Mouse (Mus musculus): ENCODE measurements at regions not wholly inside any gene's neighbourhood (a gene's known extent, or its start where the extent isn't known, plus 50 kb on each side); places are given as distances from the start of the nearest gene placed in this dataset.
A peak's percentile ranks its signal among the peaks of the same experiment; 100 is the strongest.

- DNase-seq: no peak
These were observed 58.3 kb downstream of the Erv3 start for GRCm38 (mm10) chr2:131801212-131801611.

- no peak for DNase-seq
These were observed 59.2 kb downstream of the Erv3 start for GRCm38 (mm10) chr2:131800126-131800894.

- DNase-seq: no peak
These were observed 60.1 kb downstream of the Erv3 start for GRCm38 (mm10) chr2:131799486-131799885.

- DNase-seq: no peak
These were observed 62.4 kb downstream of the Erv3 start for GRCm38 (mm10) chr2:131797001-131797693.

GRCm38 (mm10) chr2:131775381-131775780 lies 84.2 kb downstream of the Erv3 start:
- no peak for DNase-seq

GRCm38 (mm10) chr2:131773691-131774090 lies 85.9 kb downstream of the Erv3 start:
- DNase-seq: no peak

GRCm38 (mm10) chr2:131772163-131772562 lies 87.4 kb downstream of the Erv3 start:
- no peak for DNase-seq

- peak; percentile 8 for DNase-seq
These were observed 88.7 kb downstream of the Erv3 start for GRCm38 (mm10) chr2:131770852-131771251.

- no peak for DNase-seq
These were observed 89.8 kb downstream of the Erv3 start for GRCm38 (mm10) chr2:131769656-131770210.

GRCm38 (mm10) chr2:131766500-131766899 lies 93.0 kb downstream of the Erv3 start:
- no peak for DNase-seq

- no peak for DNase-seq
These were observed 98.0 kb downstream of the Erv3 start for GRCm38 (mm10) chr2:131761507-131761906.

GRCm38 (mm10) chr2:131757183-131757903 lies 102.2 kb downstream of the Erv3 start:
- no peak for DNase-seq

GRCm38 (mm10) chr2:131755107-131755506 lies 104.4 kb downstream of the Erv3 start:
- DNase-seq: no peak

GRCm38 (mm10) chr2:131753436-131753835 lies 106.1 kb downstream of the Erv3 start:
- no peak for DNase-seq

- no peak for DNase-seq
These were observed 108.9 kb downstream of the Erv3 start for GRCm38 (mm10) chr2:131750679-131751078.

- no peak for DNase-seq
These were observed 109.3 kb downstream of the Erv3 start for GRCm38 (mm10) chr2:131750206-131750605.

- DNase-seq: no peak
These were observed 109.8 kb downstream of the Erv3 start for GRCm38 (mm10) chr2:131749746-131750145.

GRCm38 (mm10) chr2:131748791-131749190 lies 110.8 kb downstream of the Erv3 start:
- no peak for DNase-seq

- DNase-seq: no peak
These were observed 111.8 kb downstream of the Erv3 start for GRCm38 (mm10) chr2:131747707-131748106.

GRCm38 (mm10) chr2:131745381-131745895 lies 114.1 kb downstream of the Erv3 start:
- no peak for DNase-seq

GRCm38 (mm10) chr2:131744957-131745356 lies 114.6 kb downstream of the Erv3 start:
- no peak for DNase-seq

- no peak for DNase-seq
These were observed 119.1 kb downstream of the Erv3 start for GRCm38 (mm10) chr2:131740456-131740855.

GRCm38 (mm10) chr2:131739022-131739421 lies 120.5 kb downstream of the Erv3 start:
- DNase-seq: no peak
